Comparison of ENCODE assay signal across 8 mouse cellular contexts in genomic region chr8:110921492-110922230, GRCm38 (mm10). TPM values are rescaled to one million over a fixed set of nuclear protein-coding genes. Genes with fewer than 3 reads are reported as not detected.
A peak's percentile ranks its signal among the peaks of the same experiment; 100 is the strongest.
DNase-seq lines count a peak whose midpoint lies in the region; ATAC-seq lines count a peak whose summit lies in the region.

No protein-coding gene starts in this region.

- peak overlapping the region; percentile 83 for H3K4me3 ChIP-seq in kidney, embryonic 14.5 days (ENCODE audit: low read length)

- ATAC-seq in kidney, embryonic 14.5 days (ENCODE audit: low FRiP score, low TSS enrichment): peak; percentile 45

- peak overlapping the region; percentile 43; the same call in 1 of the 2 replicates for H3K27ac ChIP-seq in kidney, embryonic 14.5 days (ENCODE audit: low read depth, low read length)

- 13% methylated on average over 7 of the region's 7 CpGs for WGBS in kidney, embryonic 14.5 days

- intact Hi-C loops in left cerebral cortex, postnatal 4 days (cut with DNase I): no loop called here
- intact Hi-C loops in left cerebral cortex, postnatal 25 days (cut with DNase I): loop anchor here (2.0 kb wide), 1 partner anchor 13 kb away; no protein-coding TSS in a partner anchor

- no peaks in the 10 kb centered on the region for H3K27me3 ChIP-seq in kidney, embryonic 14.5 days (ENCODE audit: control insufficient read depth, insufficient read depth, low read length)

- peak overlapping the region; percentile 71 for H3K4me2 ChIP-seq in kidney, embryonic 14.5 days (replicated peaks; ENCODE audit: low read depth, low read length)

- no peaks in the 10 kb centered on the region for H3K9me3 ChIP-seq in kidney, embryonic 14.5 days (ENCODE audit: control insufficient read depth, low read length)

- H3K4me1 ChIP-seq in kidney, embryonic 14.5 days (ENCODE audit: control insufficient read depth, insufficient read depth, low read length): peaks cover 22% of the 10 kb centered on the region

- 0 out of 2 replicates have a peak overlapping the region, but pooled peaks have one; percentile 15 for H3K9ac ChIP-seq in kidney, embryonic 14.5 days (ENCODE audit: low read depth, low read length)

- H3K36me3 ChIP-seq in kidney, embryonic 14.5 days (ENCODE audit: control insufficient read depth, insufficient read depth, low read length): no peaks in the 10 kb centered on the region

- peak; percentile 18 for DNase-seq in left cerebral cortex, postnatal 4 days
- DNase-seq in left cerebral cortex, postnatal 25 days (ENCODE audit: low spot score in 2 of 2): no peak
- peak; percentile 84 for DNase-seq in embryo, embryonic 11 days
- DNase-seq in heart, adult 9 months (ENCODE audit: low spot score in 2 of 2): peak; percentile 53 to 61
- peak; percentile 49 for DNase-seq in lung, postnatal 36 days
- no peak for DNase-seq in natural killer cell, adult 2 months (ENCODE audit: low spot score in 2 of 2)
- no peak for DNase-seq in layer of hippocampus, adult 9-10 months (ENCODE audit: low spot score)

RNA-seq across cellular contexts. Expression of gene St3gal2, which starts 1.9 kb away (rescaled TPM):
- total RNA-seq in left cerebral cortex, postnatal 4 days (2021): 10 to 100 TPM; 78.9 to 80.6 TPM
- 10 to 100 TPM; 86.2 to 88.7 TPM for total RNA-seq in left cerebral cortex, postnatal 25 days (2021)
- polyA plus RNA-seq in kidney, embryonic 14.5 days (2014; fragmentation: Nextera tagmentation; extraction: Ambion mirVana): 12.1 and 14.3 TPM in 2 replicates

RNA-seq across cellular contexts. Expression of gene Fuk, which starts 19.4 kb away (rescaled TPM):
- 1 to 10 TPM; 7.8 to 7.9 TPM for total RNA-seq in left cerebral cortex, postnatal 4 days (2021)
- total RNA-seq in left cerebral cortex, postnatal 25 days (2021): 10 to 100 TPM; 15.9 to 19.0 TPM
- polyA plus RNA-seq in kidney, embryonic 14.5 days (2014; fragmentation: Nextera tagmentation; extraction: Ambion mirVana): 7.1 and 10.4 TPM in 2 replicates

Comparison
In these comparisons a context has a peak if more than half of its experiments do, and no peak if none do; other contexts are left out.
1. DNase-seq: peak in left cerebral cortex, postnatal 4 days (single experiment), embryo, embryonic 11 days (single experiment), heart, adult 9 months (2 of 2) and lung, postnatal 36 days (single experiment); none in left cerebral cortex, postnatal 25 days (0 of 2), natural killer cell, adult 2 months (0 of 2) and layer of hippocampus, adult 9-10 months (single experiment).